Mouse (Mus musculus) G1E (cell line): ENCODE measurements at regions not wholly inside any gene's neighbourhood (a gene's known extent, or its start where the extent isn't known, plus 50 kb on each side); places are given as distances from the start of the nearest gene placed in this dataset.

Experiments used
- CTCF ChIP-seq: IDR thresholded peaks from 2 replicates; pipeline ENCODE4 v1.5.1; 2012; ENCODE audit warnings: low read depth, low read length, inconsistent platforms, mixed read lengths
- GATA1 ChIP-seq: IDR thresholded peaks from 2 replicates; pipeline ENCODE4 v1.6.1; 2012; ENCODE audit warnings: borderline replicate concordance, low read length, inconsistent platforms, mixed read lengths
- GATA2 ChIP-seq: IDR thresholded peaks from 2 replicates; pipeline ENCODE4 v1.6.1; 2012; ENCODE audit warnings: low read depth, low read length, inconsistent platforms, borderline replicate concordance
- POLR2AphosphoS5 ChIP-seq: IDR thresholded peaks from 2 replicates; pipeline ENCODE4 v1.6.1; 2012; ENCODE audit warnings: low read depth, low read length, inconsistent platforms; ENCODE audit not compliant: insufficient replicate concordance
- TAL1 ChIP-seq: conservative IDR thresholded peaks from 2 replicates; pipeline ENCODE4 v1.6.1; 2012; ENCODE audit warnings: low read depth, low read length, inconsistent platforms, mixed read lengths

- TF ChIP-seq CTCF (no peak), TAL1 (no peak), GATA1 (no peak), GATA2 (no peak), POLR2AphosphoS5 (no peak)
Observed at GRCm38 (mm10) chr13:30074517-30075064, 61.7 kb upstream of the Mboat1 start.
